Comparison of ENCODE assay signal across 8 mouse cellular contexts in genomic region chr9:54068032-54068649, GRCm38 (mm10). TPM values are rescaled to one million over a fixed set of nuclear protein-coding genes. Genes with fewer than 3 reads are reported as not detected.
DNase-seq lines count a peak whose midpoint lies in the region; ATAC-seq and TF ChIP-seq lines count a peak whose summit lies in the region.

TSS of gene Tnfaip8l3 (minus strand) at chr9:54068388.

- ATAC-seq in Patski: peak; percentile 52
- ATAC-seq in forebrain, embryonic 14.5 days: peak; percentile 80
- ATAC-seq in hindbrain, embryonic 14.5 days (ENCODE audit: low FRiP score): peak; percentile 83
- peak; percentile 45; the same call in 1 of the 2 replicates for ATAC-seq in stomach, embryonic 16.5 days (ENCODE audit: insufficient read depth, low FRiP score)
- ATAC-seq in inflammation-experienced regulatory T-cells, adult 6 months: no peak

- H3K4me3 ChIP-seq in CH12.LX (replicated peaks in 1 of 3; ENCODE audit: low read depth in 2 of 3, low read length in 2 of 3, poor library complexity in 1 of 3): peak within 1 kb of the TSS; percentile 27 to 39 (median 30)
- peak within 1 kb of the TSS; percentile 50 for H3K4me3 ChIP-seq in forebrain, embryonic 14.5 days (ENCODE audit: low read depth, low read length)
- H3K4me3 ChIP-seq in hindbrain, embryonic 14.5 days (replicated peaks; ENCODE audit: low read length): peak within 1 kb of the TSS; percentile 40
- H3K4me3 ChIP-seq in megakaryocyte, embryonic 14.5 days (replicated peaks): peak within 1 kb of the TSS; percentile 84
- H3K4me3 ChIP-seq in stomach, embryonic 16.5 days (replicated peaks; ENCODE audit: low read length): peak within 1 kb of the TSS; percentile 54

- no peaks in the 10 kb centered on the region for H3K9me3 ChIP-seq in CH12.LX (replicated peaks; ENCODE audit: low read length)
- no peaks in the 10 kb centered on the region for H3K9me3 ChIP-seq in forebrain, embryonic 14.5 days (replicated peaks; ENCODE audit: control insufficient read depth, low read length)
- H3K9me3 ChIP-seq in hindbrain, embryonic 14.5 days (ENCODE audit: control insufficient read depth, low read length): no peaks in the 10 kb centered on the region
- 0 out of 2 replicates have a peak, but pooled peaks cover 4% of the 10 kb centered on the region for H3K9me3 ChIP-seq in megakaryocyte, embryonic 14.5 days
- no peaks in the 10 kb centered on the region for H3K9me3 ChIP-seq in stomach, embryonic 16.5 days (replicated peaks; ENCODE audit: control insufficient read depth, low read length)

- no peak for TF ChIP-seq CTCF in CH12.LX (conservative IDR thresholded peaks at IDR 0.05 in 1 of 2, IDR thresholded peaks at IDR 0.05 in 1 of 2; ENCODE audit: low read depth in 2 of 2, low read length in 2 of 2)
- no peak for TF ChIP-seq CTCF in Patski (IDR thresholded peaks at IDR 0.05)

- H3K4me1 ChIP-seq in CH12.LX (ENCODE audit: control insufficient read depth in 1 of 2, insufficient read depth in 2 of 2): peaks cover 0 to 17% of the 10 kb centered on the region in 2 experiments; a peak in 2 of 4 replicates
- H3K4me1 ChIP-seq in forebrain, embryonic 14.5 days (ENCODE audit: control insufficient read depth, insufficient read depth, low read length): peaks cover 19% of the 10 kb centered on the region
- 0 out of 2 replicates have a peak, but pooled peaks cover 10% of the 10 kb centered on the region for H3K4me1 ChIP-seq in hindbrain, embryonic 14.5 days (replicated peaks; ENCODE audit: control insufficient read depth, insufficient read depth, low read length)
- peaks cover 16% of the 10 kb centered on the region for H3K4me1 ChIP-seq in megakaryocyte, embryonic 14.5 days
- peaks cover 12% of the 10 kb centered on the region for H3K4me1 ChIP-seq in stomach, embryonic 16.5 days (ENCODE audit: control insufficient read depth, insufficient read depth, low read length)

- no peak for TF ChIP-seq RAD21 in CH12.LX (IDR thresholded peaks at IDR 0.05; ENCODE audit: low read depth, low read length)

- no peak for TF ChIP-seq POLR2A in CH12.LX (IDR thresholded peaks at IDR 0.05; ENCODE audit: low read depth, low read length)

- intact Hi-C loops in left cerebral cortex, postnatal 4 days (cut with DNase I): no loop called here

- under 1% methylated on average over 33 of the region's 35 CpGs for WGBS in forebrain, embryonic 14.5 days
- under 1% methylated on average over 33 of the region's 35 CpGs for WGBS in hindbrain, embryonic 14.5 days
- WGBS in stomach, embryonic 16.5 days: 0% methylated on average over 34 of the region's 35 CpGs

- H3K9ac ChIP-seq in CH12.LX (ENCODE audit: insufficient read depth, low read depth): peak within 1 kb of the TSS; percentile 74
- H3K9ac ChIP-seq in forebrain, embryonic 14.5 days (ENCODE audit: low read length): peak within 1 kb of the TSS; percentile 64
- H3K9ac ChIP-seq in hindbrain, embryonic 14.5 days: peak within 1 kb of the TSS; percentile 60
- peak within 1 kb of the TSS; percentile 66 for H3K9ac ChIP-seq in stomach, embryonic 16.5 days (ENCODE audit: low read length)

- TF ChIP-seq EP300 in CH12.LX (IDR thresholded peaks at IDR 0.05; ENCODE audit: low read length): no peak

- dilution Hi-C loops in CH12.LX (cut with MboI; ENCODE audit: extremely low pct_ligation_motif_present, extremely low pct_unique_long_range_greater_than_20kb, low sequenced_read_pairs): no loop called here

- CTCF ChIA-PET in Patski (lab: Charles Lee): no interaction called here

- H3K27ac ChIP-seq in CH12.LX (ENCODE audit: insufficient read depth, low read depth): no peak within 1 kb of the TSS
- no peak within 1 kb of the TSS for H3K27ac ChIP-seq in forebrain, embryonic 14.5 days (ENCODE audit: low read depth, low read length)
- no peak within 1 kb of the TSS for H3K27ac ChIP-seq in hindbrain, embryonic 14.5 days
- H3K27ac ChIP-seq in stomach, embryonic 16.5 days (ENCODE audit: low read length): no peak within 1 kb of the TSS

- DNase-seq in CH12.LX (ENCODE audit: extremely low read depth) (no peak), Patski (ENCODE audit: low read depth, low spot score) (no peak)
- DNase-seq in forebrain, embryonic 14.5 days (ENCODE audit: low spot score): peak; percentile 29
- DNase-seq in hindbrain, embryonic 14.5 days (ENCODE audit: low spot score): no peak
- DNase-seq in left cerebral cortex, postnatal 4 days: peak; percentile 42

- H3K79me2 ChIP-seq in CH12.LX (replicated peaks; ENCODE audit: control insufficient read depth, extremely low read depth, insufficient read depth, poor library complexity, severe bottlenecking): no peaks in the 10 kb centered on the region

- H3K4me2 ChIP-seq in CH12.LX (ENCODE audit: insufficient read depth, low read depth, poor library complexity, severe bottlenecking): peak within 1 kb of the TSS; percentile 92
- peak within 1 kb of the TSS; percentile 97 for H3K4me2 ChIP-seq in forebrain, embryonic 14.5 days (ENCODE audit: low read length)
- peak within 1 kb of the TSS; percentile 86 for H3K4me2 ChIP-seq in hindbrain, embryonic 14.5 days (replicated peaks)
- H3K4me2 ChIP-seq in stomach, embryonic 16.5 days (ENCODE audit: low read depth, low read length): peak within 1 kb of the TSS; percentile 95

- H3K36me3 ChIP-seq in CH12.LX (replicated peaks in 1 of 2; ENCODE audit: control insufficient read depth in 1 of 2, insufficient read depth in 1 of 2, low read length in 1 of 2): no peaks in the 10 kb centered on the region
- H3K36me3 ChIP-seq in forebrain, embryonic 14.5 days (ENCODE audit: control insufficient read depth, insufficient read depth, low read length): no peaks in the 10 kb centered on the region
- H3K36me3 ChIP-seq in hindbrain, embryonic 14.5 days (replicated peaks; ENCODE audit: control insufficient read depth, insufficient read depth): no peaks in the 10 kb centered on the region
- no peaks in the 10 kb centered on the region for H3K36me3 ChIP-seq in megakaryocyte, embryonic 14.5 days (replicated peaks; ENCODE audit: low read length)
- H3K36me3 ChIP-seq in stomach, embryonic 16.5 days (ENCODE audit: control insufficient read depth, insufficient read depth, low read length): no peaks in the 10 kb centered on the region

- in situ Hi-C loops in CH12.LX (cut with MboI; ENCODE audit: low pct_ligation_motif_present, low pct_unique_long_range_greater_than_20kb, low sequenced_read_pairs) (no loop called here), Patski (cut with MboI; ENCODE audit: low pct_unique_long_range_greater_than_20kb) (no loop called here)

- POLR2A ChIA-PET in Patski (lab: Charles Lee): no interaction called here

- H3K27me3 ChIP-seq in CH12.LX (replicated peaks): peaks cover 4% of the 10 kb centered on the region
- peaks cover 71% of the 10 kb centered on the region for H3K27me3 ChIP-seq in Patski
- 0 out of 2 replicates have a peak, but pooled peaks cover 5% of the 10 kb centered on the region for H3K27me3 ChIP-seq in forebrain, embryonic 14.5 days (replicated peaks; ENCODE audit: control insufficient read depth, insufficient read depth, low read length)
- peaks cover 31% of the 10 kb centered on the region for H3K27me3 ChIP-seq in hindbrain, embryonic 14.5 days (ENCODE audit: control insufficient read depth, insufficient read depth, low read length)
- peaks cover 49% of the 10 kb centered on the region for H3K27me3 ChIP-seq in megakaryocyte, embryonic 14.5 days (replicated peaks)
- peaks cover 22% of the 10 kb centered on the region for H3K27me3 ChIP-seq in stomach, embryonic 16.5 days (ENCODE audit: control insufficient read depth, insufficient read depth, low read length)

TF ChIP-seq in CH12.LX, 34 proteins besides CTCF, POLR2A, EP300 and RAD21:
- TF ChIP-seq CHD2 (IDR thresholded peaks at IDR 0.05; ENCODE audit: low read length) (no peak), MAZ (IDR thresholded peaks at IDR 0.05; ENCODE audit: low read depth, low read length) (no peak), SIN3A (IDR thresholded peaks at IDR 0.05; ENCODE audit: low read length) (no peak), MEF2A (IDR thresholded peaks at IDR 0.05; ENCODE audit: borderline replicate concordance, low read depth, low read length) (no peak), RCOR1 (conservative IDR thresholded peaks at IDR 0.05; ENCODE audit: low read depth, low read length) (no peak), ZKSCAN1 (IDR thresholded peaks at IDR 0.05; ENCODE audit: borderline replicate concordance, low read depth, low read length) (no peak), ZC3H11A (IDR thresholded peaks at IDR 0.05; ENCODE audit: low read depth, low read length) (no peak), KAT2A (IDR thresholded peaks at IDR 0.05; ENCODE audit: insufficient replicate concordance, low read length) (no peak), MYC (IDR thresholded peaks at IDR 0.05; ENCODE audit: low read depth, low read length) (no peak), MAX (IDR thresholded peaks at IDR 0.05; ENCODE audit: low read length) (no peak), JUND (conservative IDR thresholded peaks at IDR 0.05; ENCODE audit: low read depth, low read length) (no peak), SMC3 (IDR thresholded peaks at IDR 0.05; ENCODE audit: low read depth, low read length) (no peak), BHLHE40 (IDR thresholded peaks at IDR 0.05; ENCODE audit: low read depth, low read length) (no peak), ZMIZ1 (IDR thresholded peaks at IDR 0.05; ENCODE audit: low read depth, low read length) (no peak), JUN (IDR thresholded peaks at IDR 0.05; ENCODE audit: insufficient read depth, low read depth, low read length) (no peak)

RNA-seq across cellular contexts. Expression of gene Tnfaip8l3, which starts in this region (rescaled TPM):
- not detected in 2 replicates for total RNA-seq in CH12.LX (2012; rRNA removed)
- not detected in 2 replicates for total RNA-seq in CH12.LX (2014; rRNA removed)
- not detected in 2 replicates for polyA plus RNA-seq in CH12.LX (2012; ENCODE audit: insufficient read length, low read depth)
- not detected for polyA plus RNA-seq in Patski (2021)
- polyA plus RNA-seq in forebrain, embryonic 14.5 days (2014; fragmentation: Nextera tagmentation; extraction: Ambion mirVana): 0.37 and 0.52 TPM in 2 replicates
- polyA plus RNA-seq in hindbrain, embryonic 14.5 days (2014; fragmentation: Nextera tagmentation; extraction: Ambion mirVana): 0.88 and 1.4 TPM in 2 replicates
- total RNA-seq in left cerebral cortex, postnatal 4 days (2021): 1 to 10 TPM; 2.9 to 4.0 TPM
- polyA plus RNA-seq in megakaryocyte, embryonic 14.5 days (2012; ENCODE audit: insufficient read depth, low replicate concordance): not detected in 2 replicates
- polyA plus RNA-seq in stomach, embryonic 16.5 days (2015; fragmentation: Nextera tagmentation; extraction: Ambion mirVana): 0.05 and 0.21 TPM in 2 replicates
- not detected for polyA plus RNA-seq in inflammation-experienced regulatory T-cells, adult 6 months (2017; shearing (Covaris generic))

Comparison
In these comparisons a context has a peak if more than half of its experiments do, and no peak if none do; other contexts are left out.
1. Peak in ATAC-seq in Patski; RNA of the gene not detected or under 1 TPM.
2. Peak in DNase-seq, ATAC-seq, H3K4me3 ChIP-seq, H3K9ac ChIP-seq and H3K4me2 ChIP-seq in forebrain, embryonic 14.5 days; RNA of the gene not detected or under 1 TPM.
3. Peak in ATAC-seq, H3K4me3 ChIP-seq, H3K9ac ChIP-seq and H3K4me2 ChIP-seq in stomach, embryonic 16.5 days; RNA of the gene not detected or under 1 TPM.
4. H3K4me3 ChIP-seq: peak in every context shown above with its lines; median percentile 84 in megakaryocyte, embryonic 14.5 days; 54 in stomach, embryonic 16.5 days; 50 in forebrain, embryonic 14.5 days; 40 in hindbrain, embryonic 14.5 days; 30 in CH12.LX.